Mouse (Mus musculus): ENCODE results near the gene Immp2l. TPM values are rescaled to one million over a fixed set of nuclear protein-coding genes. Genes with fewer than 3 reads are reported as not detected.

The Immp2l gene
- polyA plus RNA-seq, 1 experiment from 2014 or later, result 18.5 TPM

DNA sequence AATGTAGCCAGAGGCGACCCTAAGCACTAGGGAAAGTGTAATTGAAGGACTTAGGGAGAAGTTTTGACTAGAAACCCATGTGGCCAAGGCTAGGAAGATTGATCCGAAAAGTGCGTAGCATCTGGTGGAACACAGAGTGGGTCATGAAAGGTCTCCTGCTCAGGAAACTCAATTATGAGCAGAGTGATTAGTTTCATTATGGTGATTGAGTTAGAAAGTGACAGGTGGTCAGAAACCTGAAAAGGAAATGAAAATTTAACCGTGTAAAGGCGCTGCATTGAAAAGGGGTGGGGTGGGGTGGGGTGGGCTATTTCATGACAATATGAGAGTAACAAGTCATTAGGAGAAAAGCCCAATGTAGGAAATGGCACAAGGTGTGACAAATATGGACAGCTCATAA lies 15.9 kb downstream of the Immp2l start:
- no peak overlapping the region for H3K4me3 ChIP-seq (ENCODE audit: low read depth, low read length)
- no peaks in the 10 kb centered on the region for H3K4me1 ChIP-seq (ENCODE audit: control insufficient read depth, insufficient read depth, low read length)
- H3K9ac ChIP-seq (replicated peaks; ENCODE audit: low read depth, low read length), result no peak overlapping the region
- H3K9me3 ChIP-seq (ENCODE audit: control insufficient read depth, low read depth, low read length), result no peaks in the 10 kb centered on the region
- no peak overlapping the region for H3K4me2 ChIP-seq (replicated peaks; ENCODE audit: low read depth, low read length)
- no peaks in the 10 kb centered on the region for H3K36me3 ChIP-seq (ENCODE audit: control insufficient read depth, insufficient read depth, low read length)
- 86% methylated on average over 5 of the region's 5 CpGs for WGBS
- no peak for ATAC-seq (ENCODE audit: insufficient number of reproducible peaks, insufficient read depth, low FRiP score, low read depth)
- no peak overlapping the region for H3K27ac ChIP-seq (ENCODE audit: low read length)
- no peaks in the 10 kb centered on the region for H3K27me3 ChIP-seq (ENCODE audit: control insufficient read depth, insufficient read depth, low read length)

DNA sequence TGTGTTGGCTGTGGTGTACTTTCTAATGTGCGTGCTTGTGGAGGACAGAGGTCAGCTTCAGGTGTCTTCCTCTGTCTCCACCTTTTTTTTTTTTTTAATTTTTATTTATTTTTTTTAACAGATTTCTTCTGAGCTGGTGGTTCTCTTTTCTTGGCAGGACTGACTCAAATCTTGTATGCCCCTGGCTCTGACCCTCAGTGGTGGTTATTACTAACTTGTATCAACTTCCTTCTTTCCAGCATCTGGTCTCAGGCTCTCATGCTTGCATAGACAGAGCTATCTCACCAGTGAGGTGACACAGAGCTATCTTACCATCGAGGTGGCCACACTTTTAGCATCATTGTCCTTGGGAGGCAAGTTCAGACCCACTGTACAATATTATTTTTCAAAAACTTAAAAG lies 17.8 kb downstream of the Immp2l start:
- no peak overlapping the region for H3K9ac ChIP-seq (replicated peaks; ENCODE audit: low read depth, low read length)
- WGBS, result 83% methylated on average over 2 of the region's 2 CpGs

DNA sequence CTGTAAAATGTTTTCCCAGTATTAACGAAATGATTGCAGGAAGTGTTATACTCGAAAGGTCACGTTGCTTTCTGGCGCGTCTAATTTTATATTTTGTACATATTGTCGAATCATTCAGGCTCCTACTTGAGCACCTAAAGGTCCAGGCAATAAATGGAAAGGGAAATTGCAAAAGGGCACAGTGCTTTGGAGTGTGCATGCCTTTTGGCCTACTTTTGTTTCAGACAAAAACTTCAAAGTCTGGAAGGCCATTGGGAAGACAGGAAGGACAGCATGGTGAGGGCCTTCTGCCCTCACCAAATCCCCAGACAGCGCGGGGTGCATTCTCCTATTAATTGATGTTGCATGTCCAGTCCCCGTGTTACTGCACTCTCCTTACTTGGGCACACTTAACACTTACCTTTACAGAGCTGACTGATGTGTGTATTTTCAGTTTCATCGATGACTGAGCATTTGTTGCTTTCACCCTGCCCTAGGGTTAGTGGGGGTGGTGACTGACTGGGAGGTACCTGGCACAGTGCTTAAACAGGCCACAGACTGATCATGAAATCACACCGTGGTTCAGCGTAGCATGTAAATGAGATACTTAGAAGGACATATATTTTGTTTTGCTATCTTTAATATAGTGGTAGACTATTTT lies 20.7 kb downstream of the Immp2l start:
- Histone ChIP-seq H3K4me2 (replicated peaks; ENCODE audit: low read depth, low read length) (no peak overlapping the region), H3K4me3 (ENCODE audit: low read depth, low read length) (no peak overlapping the region), H3K4me1 (ENCODE audit: control insufficient read depth, insufficient read depth, low read length) (no peaks in the 10 kb centered on the region), H3K9me3 (ENCODE audit: control insufficient read depth, low read depth, low read length) (no peaks in the 10 kb centered on the region), H3K9ac (replicated peaks; ENCODE audit: low read depth, low read length) (no peak overlapping the region), H3K36me3 (ENCODE audit: control insufficient read depth, insufficient read depth, low read length) (no peaks in the 10 kb centered on the region), H3K27ac (ENCODE audit: low read length) (no peak overlapping the region), H3K27me3 (ENCODE audit: control insufficient read depth, insufficient read depth, low read length) (no peaks in the 10 kb centered on the region)
- WGBS, result 83% methylated on average over 12 of the region's 12 CpGs
- ATAC-seq (ENCODE audit: insufficient number of reproducible peaks, insufficient read depth, low FRiP score, low read depth), result no peak

More for the DNA sequence above, 17.8 kb downstream of the Immp2l start:
- no peaks in the 10 kb centered on the region for H3K4me1 ChIP-seq (ENCODE audit: control insufficient read depth, insufficient read depth, low read length)
- no peak overlapping the region for H3K4me3 ChIP-seq (ENCODE audit: low read depth, low read length)
- H3K27ac ChIP-seq (ENCODE audit: low read length), result no peak overlapping the region
- no peaks in the 10 kb centered on the region for H3K27me3 ChIP-seq (ENCODE audit: control insufficient read depth, insufficient read depth, low read length)
- ATAC-seq (ENCODE audit: insufficient number of reproducible peaks, insufficient read depth, low FRiP score, low read depth), result no peak
- no peaks in the 10 kb centered on the region for H3K9me3 ChIP-seq (ENCODE audit: control insufficient read depth, low read depth, low read length)
- H3K4me2 ChIP-seq (replicated peaks; ENCODE audit: low read depth, low read length), result no peak overlapping the region
- H3K36me3 ChIP-seq (ENCODE audit: control insufficient read depth, insufficient read depth, low read length), result no peaks in the 10 kb centered on the region

DNA sequence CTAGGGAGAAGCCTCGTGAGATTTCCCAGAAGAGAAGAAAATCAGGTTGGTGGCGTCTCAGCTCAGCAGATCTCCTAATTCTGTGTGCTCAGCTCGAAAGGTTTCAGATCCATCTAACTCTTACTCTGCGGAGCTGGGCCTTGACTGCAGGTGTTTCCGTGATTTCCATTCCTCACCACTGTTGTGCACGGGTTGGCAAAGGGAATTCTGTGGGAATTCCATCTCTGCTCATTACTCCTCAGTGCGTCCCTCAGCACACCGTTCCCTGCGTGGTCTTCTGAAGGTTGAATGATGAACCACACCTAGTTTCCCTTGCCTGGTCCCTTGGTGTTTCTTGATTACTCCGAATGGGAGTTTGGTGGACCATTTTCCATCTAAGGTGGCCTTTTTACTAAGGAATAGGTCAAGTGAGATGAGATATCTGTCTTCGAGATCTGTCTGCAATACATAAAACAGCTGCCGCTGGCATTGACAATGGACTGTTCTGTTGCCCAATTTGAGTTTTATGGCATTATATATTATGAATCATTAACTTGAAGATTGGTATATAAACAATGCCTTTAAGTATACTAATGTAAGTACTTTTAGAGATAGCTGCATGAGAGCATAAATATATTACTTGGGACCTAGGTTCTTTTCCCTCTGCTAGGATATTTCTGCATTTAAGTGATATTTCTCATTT lies 23.3 kb downstream of the Immp2l start:
- WGBS, result 84% methylated on average over 12 of the region's 12 CpGs
- H3K27me3 ChIP-seq (ENCODE audit: control insufficient read depth, insufficient read depth, low read length), result no peaks in the 10 kb centered on the region
- ATAC-seq (ENCODE audit: insufficient number of reproducible peaks, insufficient read depth, low FRiP score, low read depth), result no peak
- H3K9ac ChIP-seq (replicated peaks; ENCODE audit: low read depth, low read length), result no peak overlapping the region
- no peak overlapping the region for H3K4me3 ChIP-seq (ENCODE audit: low read depth, low read length)
- H3K27ac ChIP-seq (ENCODE audit: low read length), result no peak overlapping the region
- H3K4me2 ChIP-seq (replicated peaks; ENCODE audit: low read depth, low read length), result no peak overlapping the region
- H3K4me1 ChIP-seq (ENCODE audit: control insufficient read depth, insufficient read depth, low read length), result no peaks in the 10 kb centered on the region
- no peaks in the 10 kb centered on the region for H3K36me3 ChIP-seq (ENCODE audit: control insufficient read depth, insufficient read depth, low read length)
- no peaks in the 10 kb centered on the region for H3K9me3 ChIP-seq (ENCODE audit: control insufficient read depth, low read depth, low read length)

DNA sequence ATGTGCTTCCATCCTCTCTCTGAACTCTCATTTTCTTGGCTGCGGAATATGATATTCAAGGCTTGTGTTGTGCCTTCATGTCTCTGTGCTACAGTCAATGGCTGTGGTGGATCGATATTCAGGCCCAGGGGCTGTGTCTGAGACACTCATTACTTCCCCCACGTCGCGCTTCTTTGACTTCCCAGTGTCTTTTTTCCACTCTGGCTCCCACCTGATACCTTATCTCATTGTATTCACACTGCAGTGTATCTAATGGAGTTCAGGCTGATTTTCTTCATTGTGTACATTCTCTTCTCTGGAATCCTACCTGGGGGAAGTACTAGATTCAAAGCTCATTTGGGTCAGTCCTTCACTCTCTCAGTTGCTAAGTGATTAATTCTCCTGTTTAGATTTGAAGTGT lies 27.1 kb downstream of the Immp2l start:
- 69% methylated on average over 5 of the region's 5 CpGs for WGBS
- H3K4me1 ChIP-seq (ENCODE audit: control insufficient read depth, insufficient read depth, low read length), result no peaks in the 10 kb centered on the region
- H3K4me3 ChIP-seq (ENCODE audit: low read depth, low read length), result no peak overlapping the region

DNA sequence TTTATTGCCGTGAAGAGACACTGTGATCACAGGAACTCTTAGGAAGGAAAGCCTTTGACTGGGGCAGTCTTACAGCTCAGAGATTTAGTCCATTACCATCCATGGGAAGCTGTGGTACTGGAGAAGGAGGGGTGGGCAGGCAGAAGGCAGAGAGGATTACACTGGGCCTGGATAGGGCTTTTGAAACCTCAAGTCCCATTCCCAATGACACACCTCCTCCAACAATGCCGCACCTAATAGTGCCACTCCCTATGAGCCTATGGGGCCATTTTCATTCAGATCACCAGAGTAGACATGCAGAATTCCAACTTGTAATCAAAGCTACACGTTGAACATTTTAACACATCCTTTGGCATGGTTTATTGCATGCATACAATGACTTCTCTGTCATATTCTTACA lies 29.0 kb downstream of the Immp2l start:
- H3K36me3 ChIP-seq (ENCODE audit: control insufficient read depth, insufficient read depth, low read length), result no peaks in the 10 kb centered on the region
- no peaks in the 10 kb centered on the region for H3K27me3 ChIP-seq (ENCODE audit: control insufficient read depth, insufficient read depth, low read length)
- no peak for ATAC-seq (ENCODE audit: insufficient number of reproducible peaks, insufficient read depth, low FRiP score, low read depth)
- H3K9me3 ChIP-seq (ENCODE audit: control insufficient read depth, low read depth, low read length), result no peaks in the 10 kb centered on the region
- no peaks in the 10 kb centered on the region for H3K4me1 ChIP-seq (ENCODE audit: control insufficient read depth, insufficient read depth, low read length)
- H3K27ac ChIP-seq (ENCODE audit: low read length), result no peak overlapping the region
- no peak overlapping the region for H3K9ac ChIP-seq (replicated peaks; ENCODE audit: low read depth, low read length)
- H3K4me2 ChIP-seq (replicated peaks; ENCODE audit: low read depth, low read length), result no peak overlapping the region
- WGBS, result 76% methylated on average over 3 of the region's 3 CpGs
- H3K4me3 ChIP-seq (ENCODE audit: low read depth, low read length), result no peak overlapping the region

More for the DNA sequence above, 27.1 kb downstream of the Immp2l start:
- Histone ChIP-seq H3K27ac (ENCODE audit: low read length) (no peak overlapping the region), H3K36me3 (ENCODE audit: control insufficient read depth, insufficient read depth, low read length) (no peaks in the 10 kb centered on the region), H3K9ac (replicated peaks; ENCODE audit: low read depth, low read length) (no peak overlapping the region), H3K27me3 (ENCODE audit: control insufficient read depth, insufficient read depth, low read length) (no peaks in the 10 kb centered on the region), H3K4me2 (replicated peaks; ENCODE audit: low read depth, low read length) (no peak overlapping the region), H3K9me3 (ENCODE audit: control insufficient read depth, low read depth, low read length) (no peaks in the 10 kb centered on the region)
- ATAC-seq (ENCODE audit: insufficient number of reproducible peaks, insufficient read depth, low FRiP score, low read depth), result no peak

DNA sequence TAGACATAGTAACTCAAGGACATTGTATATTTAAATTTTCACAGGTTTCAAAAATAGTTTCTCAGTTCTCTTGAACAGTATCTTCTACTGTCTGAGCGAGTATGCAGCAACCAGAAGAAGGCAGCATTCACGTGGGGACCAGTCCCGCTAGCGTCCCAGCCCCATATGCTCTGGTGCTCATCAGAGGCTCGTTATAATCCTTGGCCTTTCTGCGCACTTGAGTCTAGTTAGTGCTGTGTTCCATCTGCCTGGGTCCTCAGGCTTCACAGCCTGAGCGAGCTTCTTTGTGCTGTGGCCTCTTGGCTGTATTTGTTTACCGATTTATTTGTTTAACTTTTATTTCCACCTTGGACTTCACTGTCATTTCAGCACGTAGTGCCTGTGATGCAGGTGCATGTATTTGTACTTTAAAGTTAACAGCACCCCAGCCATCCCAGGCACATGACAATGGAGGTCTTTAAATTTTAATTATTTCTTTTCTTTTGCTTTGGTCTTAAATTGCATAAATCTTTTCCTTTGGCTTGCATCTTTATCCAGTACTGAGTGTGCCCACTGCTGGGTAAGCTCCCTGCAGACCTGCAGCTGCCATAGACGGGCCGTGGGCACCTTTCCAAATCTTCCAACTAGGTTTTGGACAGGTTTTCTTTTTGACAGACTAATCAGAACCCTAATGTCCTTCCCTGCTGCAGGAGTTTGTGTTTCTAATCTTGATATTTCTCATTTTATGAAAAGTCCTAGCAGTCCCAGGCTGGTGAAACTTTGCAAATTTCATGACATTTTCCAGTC lies 30.3 kb downstream of the Immp2l start:
- Histone ChIP-seq H3K27me3 (ENCODE audit: control insufficient read depth, insufficient read depth, low read length) (no peaks in the 10 kb centered on the region), H3K9me3 (ENCODE audit: control insufficient read depth, low read depth, low read length) (no peaks in the 10 kb centered on the region), H3K36me3 (ENCODE audit: control insufficient read depth, insufficient read depth, low read length) (no peaks in the 10 kb centered on the region), H3K4me1 (ENCODE audit: control insufficient read depth, insufficient read depth, low read length) (no peaks in the 10 kb centered on the region), H3K4me2 (replicated peaks; ENCODE audit: low read depth, low read length) (no peak overlapping the region), H3K27ac (ENCODE audit: low read length) (no peak overlapping the region), H3K4me3 (ENCODE audit: low read depth, low read length) (no peak overlapping the region), H3K9ac (replicated peaks; ENCODE audit: low read depth, low read length) (no peak overlapping the region)
- no peak for ATAC-seq (ENCODE audit: insufficient number of reproducible peaks, insufficient read depth, low FRiP score, low read depth)
- 82% methylated on average over 11 of the region's 11 CpGs for WGBS

DNA sequence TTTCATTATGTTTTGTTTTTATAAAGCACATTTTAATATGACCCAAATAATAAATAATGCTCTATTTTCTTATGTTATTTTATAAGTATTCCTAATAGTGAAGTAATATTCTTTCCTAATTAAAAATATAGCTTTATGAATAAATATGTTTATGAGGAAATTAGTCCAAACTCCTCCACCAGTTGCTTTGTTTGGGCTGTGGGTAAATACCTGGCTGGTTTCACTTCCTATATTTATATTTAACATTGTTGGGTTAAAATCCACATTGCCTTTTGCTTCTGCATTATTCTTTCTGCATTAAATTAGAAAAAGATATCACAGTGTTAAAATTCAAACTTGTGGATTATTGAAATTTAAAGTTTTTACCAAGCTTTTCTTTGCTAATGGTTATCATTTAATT lies 32.1 kb downstream of the Immp2l start:
- H3K9ac ChIP-seq (replicated peaks; ENCODE audit: low read depth, low read length), result no peak overlapping the region
- no peaks in the 10 kb centered on the region for H3K36me3 ChIP-seq (ENCODE audit: control insufficient read depth, insufficient read depth, low read length)
- H3K4me2 ChIP-seq (replicated peaks; ENCODE audit: low read depth, low read length), result no peak overlapping the region
- no peaks in the 10 kb centered on the region for H3K9me3 ChIP-seq (ENCODE audit: control insufficient read depth, low read depth, low read length)
- no peak overlapping the region for H3K4me3 ChIP-seq (ENCODE audit: low read depth, low read length)
- H3K4me1 ChIP-seq (ENCODE audit: control insufficient read depth, insufficient read depth, low read length), result no peaks in the 10 kb centered on the region
- no peak for ATAC-seq (ENCODE audit: insufficient number of reproducible peaks, insufficient read depth, low FRiP score, low read depth)
- no peak overlapping the region for H3K27ac ChIP-seq (ENCODE audit: low read length)
- no peaks in the 10 kb centered on the region for H3K27me3 ChIP-seq (ENCODE audit: control insufficient read depth, insufficient read depth, low read length)

Measured in stomach, embryonic 14.5 days (tissue).